Mouse (Mus musculus): Measurements from ENCODE around the gene Bzw2.

DNA sequence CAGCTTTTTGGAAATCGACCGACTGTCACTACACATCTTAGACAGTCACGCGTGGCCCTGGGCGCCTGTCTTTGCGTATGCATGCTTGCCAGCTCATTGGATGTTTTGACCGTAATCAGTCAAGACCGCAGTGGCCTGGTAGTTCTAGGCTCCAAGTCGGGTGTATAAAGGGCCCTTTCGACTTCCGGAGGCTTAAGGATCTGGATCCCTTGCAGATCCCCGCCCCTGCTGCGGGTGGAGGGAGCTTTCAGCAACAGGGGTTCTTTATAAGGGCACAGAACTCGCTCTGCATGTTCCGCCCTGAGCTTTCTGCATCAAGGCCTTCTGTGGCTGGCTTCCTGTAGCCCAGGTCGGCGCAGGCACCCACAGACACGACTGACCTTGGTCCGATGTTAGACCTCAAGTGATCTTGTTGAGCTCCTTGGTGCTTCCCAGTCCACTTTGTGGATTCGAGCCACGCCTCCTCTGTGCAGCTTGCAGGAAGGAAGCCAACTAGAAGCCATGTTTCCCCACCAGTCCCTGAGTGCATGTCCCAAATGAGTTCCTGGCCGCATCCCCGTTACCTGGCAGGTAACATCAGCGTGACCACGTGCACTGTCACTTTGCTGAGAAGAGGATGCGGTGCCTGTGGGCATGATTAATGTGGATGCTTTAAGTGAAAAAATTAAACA is at the start of gene Bzw2:
- TF ChIP-seq CTCF (IDR thresholded peaks at IDR 0.05; ENCODE audit: low read depth) (no peak), EP300 (optimal IDR thresholded peaks at IDR 0.05) (no peak)
